Mouse (Mus musculus) ovary, postnatal 14 days (tissue): ENCODE measurements around the gene Gp9.
"Not testable (repeated sequence)": the region's sequence is repeated elsewhere in the genome, so short reads cannot be mapped to it uniquely, and the experiment has no call there.

ENCODE experiments used
- DNase-seq: peaks from one replicate; pipeline ENCODE4 v3.0.0; 2022; ENCODE audit warnings: low spot score

The Gp9 gene

GRCm38 (mm10) chr6:87750184-87750910, 27.5 kb upstream of the Gp9 start:
- no peak for DNase-seq

DNA sequence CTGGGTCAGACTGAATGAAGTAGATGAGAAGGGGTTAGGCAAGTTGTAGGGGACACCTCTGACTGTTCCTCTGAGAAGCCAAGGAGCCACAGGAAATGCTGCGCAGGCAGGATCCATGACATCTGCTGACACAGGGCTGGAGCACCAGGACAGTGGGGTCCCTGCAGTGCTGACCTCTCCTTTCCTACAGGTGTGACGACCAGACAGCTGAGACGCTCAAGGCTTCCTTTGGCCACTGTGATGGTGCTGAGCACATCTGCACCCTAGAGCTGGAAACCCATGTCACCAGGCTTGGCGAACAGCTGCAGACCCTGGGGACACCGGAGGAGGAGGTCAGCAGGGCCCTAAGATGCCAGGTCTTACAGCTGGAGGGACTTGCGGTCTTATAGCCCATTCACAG, 26.3 kb upstream of the Gp9 start:
- no peak for DNase-seq

DNA sequence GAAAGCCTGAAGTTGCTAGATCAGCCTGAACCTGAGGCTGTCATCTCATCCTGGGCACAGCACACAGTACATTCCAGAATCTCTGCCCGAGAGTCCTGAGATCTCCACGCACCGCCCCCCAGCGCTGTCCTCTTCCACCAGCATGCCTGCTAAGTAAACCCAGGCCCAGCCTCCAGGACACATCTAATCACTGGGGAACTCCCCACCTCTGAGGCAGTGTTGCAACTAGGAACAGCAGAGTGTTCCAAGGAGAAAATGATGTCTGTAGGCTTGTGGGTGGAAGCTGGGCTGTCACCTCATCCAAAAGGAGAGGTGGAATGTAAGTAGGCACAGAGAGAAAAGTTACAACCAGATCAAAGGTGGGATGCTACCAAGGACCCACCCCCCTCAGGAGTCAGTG, 22.7 kb upstream of the Gp9 start:
- DNase-seq, result no peak

DNA sequence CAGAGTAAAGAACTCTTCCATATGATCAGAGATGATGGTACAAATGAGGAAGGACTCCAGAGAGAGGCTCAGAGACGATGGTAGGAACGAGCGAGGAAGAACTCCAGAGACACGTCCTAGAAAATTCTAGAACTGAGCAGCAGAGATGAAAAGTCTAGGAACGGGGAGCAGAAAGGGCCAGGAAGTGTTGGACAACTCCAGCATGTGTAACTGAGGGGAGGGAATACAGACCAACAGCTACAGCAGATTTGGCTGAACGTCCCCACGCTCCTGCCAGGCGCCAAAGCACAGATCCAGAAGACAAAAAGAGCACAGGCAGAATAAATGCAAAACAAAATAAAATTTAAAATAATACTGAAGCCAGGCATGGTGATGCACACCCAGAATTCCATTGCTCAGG, 21.0 kb upstream of the Gp9 start:
- DNase-seq, result no peak

DNA sequence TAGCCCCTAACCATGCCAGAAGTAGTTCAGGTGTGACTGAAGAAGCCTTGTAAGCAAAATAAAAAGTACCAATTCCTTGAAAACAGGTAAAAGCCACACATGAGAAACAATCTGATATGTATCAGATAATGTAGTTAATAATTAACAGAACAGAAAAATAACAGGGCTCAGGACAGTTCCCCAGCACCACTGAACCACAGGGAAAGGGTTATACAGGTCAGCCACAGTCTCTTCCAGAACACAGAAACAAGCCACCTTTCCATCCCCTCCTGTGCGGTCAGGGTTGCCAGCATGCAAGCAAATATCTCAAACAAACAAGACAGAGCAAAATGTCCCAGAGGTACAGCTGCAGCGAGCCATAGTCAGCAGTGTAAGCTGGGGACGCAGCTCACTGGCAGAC, 18.5 kb upstream of the Gp9 start:
- DNase-seq, result no peak

- DNase-seq, result no peak
Observed at GRCm38 (mm10) chr6:87759850-87760249, 18.0 kb upstream of the Gp9 start.

GRCm38 (mm10) chr6:87762161-87762560, 15.7 kb upstream of the Gp9 start:
- DNase-seq, result no peak

GRCm38 (mm10) chr6:87763376-87764280, 14.2 kb upstream of the Gp9 start:
- no peak for DNase-seq

DNA sequence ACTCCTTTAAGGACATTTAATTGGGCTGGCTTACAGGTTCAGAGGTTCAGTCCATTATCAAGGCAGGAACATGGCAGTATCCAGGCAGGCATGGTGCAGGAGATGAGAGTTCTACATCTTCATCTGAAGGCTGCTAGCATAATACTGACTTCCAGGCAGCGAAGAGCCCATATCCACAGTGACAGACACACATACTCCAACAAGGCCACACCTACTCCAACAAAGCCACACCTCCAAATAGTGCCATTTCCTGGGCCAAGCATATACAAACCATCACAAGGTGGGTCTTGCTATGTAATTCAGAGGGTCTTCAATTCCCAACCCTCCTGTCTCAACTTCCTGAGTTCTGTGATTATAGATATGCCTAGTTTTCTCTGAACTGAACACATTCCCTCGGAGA, 13.6 kb upstream of the Gp9 start:
- not testable (repeated sequence) for DNase-seq

DNA sequence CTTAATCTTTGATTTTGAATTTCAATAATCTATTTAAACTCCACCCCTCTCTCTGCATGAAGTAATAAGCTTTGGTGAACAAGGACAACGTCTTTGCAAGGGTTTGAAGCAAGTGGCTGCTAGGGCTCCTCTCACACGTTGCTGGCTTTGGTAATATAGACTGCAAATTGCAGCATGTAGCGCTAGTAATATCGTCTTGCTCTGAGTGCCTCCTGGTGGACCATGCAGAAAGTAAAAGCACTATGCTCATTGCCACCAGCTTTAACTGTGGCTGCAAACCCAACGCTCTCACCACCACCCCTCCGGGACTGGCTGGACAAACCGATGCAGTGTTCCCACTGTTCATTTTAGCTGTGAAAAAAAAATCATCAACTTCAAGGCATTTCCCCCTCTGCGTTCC, 7.2 kb upstream of the Gp9 start:
- no peak for DNase-seq

DNA sequence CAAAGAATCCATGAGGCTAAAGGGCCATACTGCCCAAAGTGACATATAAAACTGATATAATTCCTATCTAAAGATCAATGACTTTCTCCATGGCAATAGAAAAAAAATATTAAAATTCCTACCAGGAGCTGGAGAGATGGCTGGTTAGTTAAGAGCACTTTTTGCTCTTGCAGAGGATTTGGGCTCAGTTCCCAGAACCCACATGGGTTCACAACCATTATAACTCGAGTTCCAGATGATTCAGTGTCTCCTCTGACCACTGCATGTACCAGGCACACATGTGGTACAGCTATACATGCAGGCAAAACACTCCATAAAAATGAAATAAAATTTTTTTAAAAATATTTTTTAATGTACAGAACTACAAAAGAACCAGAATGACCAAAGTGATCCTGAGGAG, 3.4 kb upstream of the Gp9 start:
- DNase-seq, result no peak

GRCm38 (mm10) chr6:87774909-87775308, 3.0 kb upstream of the Gp9 start:
- no peak for DNase-seq

- no peak for DNase-seq
Observed at GRCm38 (mm10) chr6:87775588-87776245, 2.2 kb upstream of the Gp9 start.

GRCm38 (mm10) chr6:87776663-87777062, 1.2 kb upstream of the Gp9 start:
- no peak for DNase-seq

GRCm38 (mm10) chr6:87778294-87779173, 662 bp downstream of the Gp9 start:
- no peak for DNase-seq

DNA sequence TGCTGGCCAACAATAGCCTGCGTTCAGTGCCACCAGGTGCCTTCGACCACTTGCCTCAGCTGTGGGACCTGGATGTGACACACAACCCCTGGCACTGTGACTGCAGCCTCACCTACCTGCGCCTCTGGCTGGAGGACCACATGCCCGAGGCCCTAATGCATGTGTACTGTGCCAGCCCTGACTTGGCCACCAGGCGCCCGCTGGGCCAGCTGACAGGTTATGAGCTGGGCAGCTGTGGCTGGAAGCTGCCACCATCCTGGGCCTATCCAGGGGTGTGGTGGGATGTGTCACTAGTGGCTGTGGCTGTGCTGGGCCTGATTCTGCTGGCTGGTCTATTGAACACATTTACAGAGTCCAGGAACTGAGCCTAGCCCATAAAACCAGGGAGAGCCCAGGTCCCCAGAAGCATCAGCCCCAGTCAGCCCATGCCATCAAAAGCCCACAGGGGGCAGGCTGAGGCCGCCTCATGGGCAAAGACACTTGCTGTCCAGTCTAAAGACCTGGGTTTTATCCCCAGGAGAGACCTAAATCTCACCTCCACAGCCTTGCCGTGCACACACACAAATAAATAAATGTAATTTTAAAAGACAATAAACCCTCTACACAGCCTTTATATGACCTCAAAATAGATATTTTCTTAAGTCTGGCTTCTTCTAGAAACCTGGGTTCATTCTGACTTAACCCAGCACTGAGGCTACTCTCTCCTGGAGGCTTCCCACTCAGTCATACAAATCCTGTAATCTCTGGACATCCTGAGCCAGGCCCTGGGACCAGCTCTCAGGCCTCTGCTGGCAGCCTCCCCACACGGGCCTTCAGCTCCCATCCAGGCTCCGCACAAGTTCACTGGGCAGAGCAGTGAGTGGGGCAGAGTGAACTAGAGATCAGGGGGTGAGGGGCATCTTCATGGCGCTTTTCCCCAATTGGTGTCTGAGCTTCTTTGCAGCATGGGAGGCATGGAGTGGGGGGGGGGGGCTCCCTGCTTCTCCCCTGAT, 1.6 kb downstream of the Gp9 start:
- DNase-seq, result no peak

- no peak for DNase-seq
Observed at GRCm38 (mm10) chr6:87780546-87781301, 2.9 kb downstream of the Gp9 start.

GRCm38 (mm10) chr6:87784033-87784432, 6.2 kb downstream of the Gp9 start:
- DNase-seq, result no peak

- no peak for DNase-seq
Observed at GRCm38 (mm10) chr6:87786621-87787020, 8.7 kb downstream of the Gp9 start.
